Mouse (Mus musculus) mature B cell (primary cell): Measurements from ENCODE around the gene Cep350.

Source experiments
- in situ Hi-C: fragments of 300-500 bp; cut with MboI; formaldehyde crosslinking; loops from 2 replicates; pipeline ENCODE4 v1.14.3; 2019

Gene Cep350

GRCm38 (mm10) chr1:155973068-155973718, at the start of gene Cep350:
Gene Cep350, minus strand, starts transcription at chr1:155973255.
- in situ Hi-C loops = no loop called here

- in situ Hi-C loops = no loop called here
These were observed 47.3 kb upstream of the Cep350 start for GRCm38 (mm10) chr1:156020402-156020801.

GRCm38 (mm10) chr1:156019800-156020199, 46.7 kb upstream of the Cep350 start:
- in situ Hi-C loops = no loop called here

DNA sequence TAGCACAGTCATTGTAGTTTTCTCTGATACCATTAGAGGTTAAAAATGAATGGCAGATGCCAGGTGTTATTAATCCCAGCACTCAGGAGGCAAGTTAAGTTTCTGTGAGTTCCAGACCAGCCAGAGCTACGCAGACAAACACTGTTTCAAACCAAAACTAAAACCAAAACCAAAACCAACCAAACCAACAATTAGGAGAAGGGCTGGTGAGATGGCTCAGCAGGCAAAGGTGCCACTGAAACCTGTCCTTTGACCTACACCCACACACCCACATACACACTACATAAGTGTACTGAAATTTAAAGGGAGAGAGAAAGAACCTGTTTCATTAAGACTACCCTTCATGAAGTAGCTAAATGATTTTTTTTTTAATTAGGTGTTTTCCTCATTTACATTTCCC, 35.9 kb upstream of the Cep350 start:
- in situ Hi-C loops = no loop called here

DNA sequence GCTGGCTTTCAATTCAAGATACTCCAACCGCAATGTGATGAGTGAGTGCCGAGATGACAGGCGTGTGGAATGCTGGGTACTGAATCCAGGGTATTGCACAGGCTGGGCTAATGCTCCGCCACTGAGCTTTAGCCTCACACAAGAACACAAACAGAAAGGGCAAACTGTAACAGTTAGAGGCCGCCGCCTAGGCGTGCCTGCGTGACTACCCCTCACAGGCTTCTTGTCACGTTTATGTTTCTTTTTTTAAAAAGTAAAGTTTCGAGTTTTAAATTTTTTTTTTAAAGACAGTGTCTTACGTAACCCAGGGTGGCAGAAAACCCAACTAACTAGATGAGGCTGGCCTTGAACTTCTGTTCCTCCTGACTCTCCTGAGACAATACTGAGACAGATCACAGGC, 32.9 kb upstream of the Cep350 start:
- in situ Hi-C loops = no loop called here

GRCm38 (mm10) chr1:156003201-156003935, 30.3 kb upstream of the Cep350 start:
- in situ Hi-C loops = no loop called here

GRCm38 (mm10) chr1:156002366-156002765, 29.3 kb upstream of the Cep350 start:
- in situ Hi-C loops = no loop called here

GRCm38 (mm10) chr1:155995612-155996011, 22.6 kb upstream of the Cep350 start:
- in situ Hi-C loops = no loop called here

DNA sequence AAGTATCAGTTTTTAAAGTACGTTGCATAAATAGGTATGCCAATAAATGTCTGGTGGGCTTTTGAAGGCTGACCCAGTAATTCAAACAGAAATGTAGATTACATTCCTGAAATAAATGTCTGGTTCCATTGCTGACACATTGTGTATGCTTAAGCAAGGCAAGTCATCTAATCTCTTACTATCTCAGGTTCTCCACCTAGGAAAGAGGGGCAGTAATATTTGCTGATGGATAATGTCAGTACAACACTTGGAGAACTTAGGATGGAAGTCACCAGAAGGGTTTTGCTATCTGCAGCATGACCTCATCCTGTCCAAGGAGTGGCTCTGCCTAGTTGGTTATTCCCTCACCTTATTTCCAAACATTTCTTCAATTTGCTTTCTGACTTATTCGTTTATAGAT, 21.5 kb upstream of the Cep350 start:
- in situ Hi-C loops = no loop called here

DNA sequence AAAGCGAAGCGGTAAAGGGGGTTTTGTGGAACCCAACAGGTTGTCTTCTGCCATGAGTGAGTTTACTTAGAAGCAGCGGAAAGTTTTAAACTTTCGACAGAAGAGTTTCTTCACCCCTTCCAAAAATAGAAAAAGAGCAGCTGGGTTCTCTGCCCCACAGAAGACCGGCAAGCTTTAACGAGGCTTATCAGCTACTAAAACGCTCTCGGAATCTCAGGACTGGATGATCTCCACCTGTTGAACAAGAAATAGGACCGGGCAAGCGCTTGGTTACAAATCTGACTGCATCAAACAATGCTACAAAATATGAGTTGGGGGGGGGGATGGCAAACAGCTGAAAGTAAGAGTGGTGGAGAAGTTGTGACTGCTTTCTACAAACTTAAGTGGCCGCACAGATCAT, 17.3 kb upstream of the Cep350 start:
- in situ Hi-C loops = no loop called here

DNA sequence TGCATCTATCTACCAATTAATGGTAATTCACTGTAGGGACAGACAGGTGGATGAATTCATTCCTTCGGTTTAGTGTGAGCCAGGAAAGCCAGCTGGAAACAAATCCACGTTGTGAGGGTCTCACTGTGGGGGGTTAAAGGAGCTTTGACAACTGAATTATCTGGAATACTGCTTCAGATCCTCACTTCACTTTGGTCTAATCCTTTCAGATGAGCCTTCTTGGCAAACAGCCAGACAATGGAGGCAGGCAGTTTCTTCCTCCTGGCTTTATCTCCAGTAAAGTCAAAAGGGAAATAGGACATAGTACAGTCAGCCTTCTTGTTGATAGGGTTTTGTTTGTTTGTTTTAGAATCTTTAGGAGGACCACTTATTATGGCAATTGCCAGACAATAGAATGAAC, 16.3 kb upstream of the Cep350 start:
- in situ Hi-C loops = no loop called here

DNA sequence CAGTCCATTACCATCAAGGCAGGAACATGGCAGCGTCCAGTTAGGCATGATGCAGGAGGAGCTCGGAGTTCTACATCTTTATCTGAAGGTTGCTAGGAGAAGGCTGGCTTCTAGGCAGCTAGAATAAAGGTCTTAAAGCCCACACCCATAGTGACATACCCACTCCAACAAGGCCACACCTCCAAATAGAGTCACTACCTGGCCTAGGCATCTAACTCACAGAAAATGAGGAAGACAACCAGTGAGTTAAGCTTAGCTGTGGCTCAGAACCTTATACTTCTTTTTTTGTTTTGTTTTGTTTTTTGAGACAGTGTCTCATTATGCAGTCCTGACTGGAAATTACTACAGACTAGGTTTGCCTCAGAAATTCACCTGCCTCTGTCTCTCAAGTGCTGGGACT, 14.6 kb upstream of the Cep350 start:
- in situ Hi-C loops = no loop called here

DNA sequence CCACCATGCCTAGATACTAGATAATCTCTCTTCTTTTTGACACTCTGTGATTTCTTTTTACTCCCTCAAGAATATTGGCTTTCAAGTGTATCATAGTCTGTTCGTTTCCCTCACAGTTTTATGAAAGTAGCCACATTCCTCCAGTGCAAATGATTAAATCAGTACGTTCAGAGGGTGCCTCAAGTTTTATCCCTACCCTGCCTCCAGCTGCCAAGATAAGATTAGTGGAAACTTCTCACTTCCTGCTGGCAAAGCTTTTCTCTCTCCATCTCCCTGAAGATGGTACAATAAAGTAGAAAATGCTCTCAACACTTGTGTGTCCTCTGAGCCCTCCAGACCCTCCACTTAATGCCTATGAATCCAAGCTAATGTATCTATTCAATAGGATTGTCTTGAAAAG, 1.9 kb upstream of the Cep350 start:
- in situ Hi-C loops = no loop called here

DNA sequence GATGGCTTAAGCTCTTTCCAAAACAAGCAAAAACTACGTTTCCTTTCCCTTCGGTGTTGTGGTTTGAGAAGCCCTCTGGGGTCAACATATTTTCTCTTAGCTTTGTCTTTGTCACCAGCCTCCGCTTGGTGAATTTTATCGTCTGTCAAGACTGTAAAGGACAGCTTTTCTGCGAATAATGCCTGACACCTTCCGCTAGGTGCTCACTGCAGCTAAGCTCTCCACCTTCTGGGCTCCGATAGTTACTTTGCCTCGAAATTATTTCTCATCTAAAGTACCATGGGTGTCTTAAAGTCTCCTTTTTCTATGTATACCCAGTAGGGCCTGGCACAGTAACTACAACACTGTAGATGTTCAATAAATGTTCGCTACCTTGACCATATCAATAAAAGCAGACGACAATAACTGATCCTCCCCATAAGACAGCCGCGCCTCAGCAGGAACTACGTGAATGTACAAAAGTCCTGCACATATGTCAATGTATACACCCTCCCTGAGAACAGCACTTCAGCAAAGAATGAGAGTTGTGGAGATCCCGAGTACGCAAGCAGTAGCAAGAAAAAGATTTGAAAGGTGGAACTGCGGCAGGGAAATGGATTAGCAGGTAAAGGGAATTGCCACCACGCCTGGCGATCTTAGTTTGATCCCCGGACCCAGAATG, 794 bp upstream of the Cep350 start:
- in situ Hi-C loops = no loop called here

- in situ Hi-C loops = no loop called here
These were observed 648 bp downstream of the Cep350 start for GRCm38 (mm10) chr1:155972146-155973067.

- in situ Hi-C loops = no loop called here
These were observed 23.9 kb downstream of the Cep350 start for GRCm38 (mm10) chr1:155949170-155949569.

DNA sequence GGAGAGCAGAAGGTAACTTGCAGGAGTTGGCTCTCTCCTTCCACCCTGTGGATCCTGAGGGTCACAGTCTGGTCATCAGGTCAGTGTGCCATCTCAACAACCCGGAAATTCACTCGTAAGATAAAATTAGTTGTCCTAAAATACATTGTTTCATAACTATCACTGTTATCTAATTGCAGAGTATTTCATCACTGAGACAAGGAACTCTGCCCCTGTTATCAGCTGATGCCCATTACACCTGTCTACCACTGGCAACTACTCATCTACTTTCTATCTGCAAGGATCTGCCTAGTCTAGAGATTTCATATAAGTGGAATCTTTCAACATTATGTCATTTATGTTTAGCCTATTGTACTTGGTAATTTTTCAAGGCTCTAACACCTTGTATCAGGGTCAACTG, 28.7 kb downstream of the Cep350 start:
- in situ Hi-C loops = no loop called here

DNA sequence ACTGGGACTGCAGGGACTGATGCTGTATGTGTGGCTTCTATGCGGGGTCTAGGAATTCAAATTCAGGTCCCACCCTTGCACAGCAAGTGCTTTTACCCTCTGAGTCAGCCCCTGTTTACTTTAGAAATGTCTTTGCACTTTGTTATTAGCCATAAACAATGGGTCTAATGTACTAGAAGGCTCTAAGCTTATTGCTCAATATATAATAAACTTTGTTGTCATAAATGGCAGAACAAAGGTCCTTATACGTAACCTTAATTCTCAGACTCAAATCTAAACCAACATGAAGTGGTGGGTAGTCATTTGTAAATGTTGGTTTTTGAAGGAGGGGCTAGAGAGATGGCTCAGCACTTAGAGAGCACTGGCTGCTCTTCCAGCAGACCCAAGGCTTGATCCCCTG, 35.6 kb downstream of the Cep350 start:
- in situ Hi-C loops = no loop called here

DNA sequence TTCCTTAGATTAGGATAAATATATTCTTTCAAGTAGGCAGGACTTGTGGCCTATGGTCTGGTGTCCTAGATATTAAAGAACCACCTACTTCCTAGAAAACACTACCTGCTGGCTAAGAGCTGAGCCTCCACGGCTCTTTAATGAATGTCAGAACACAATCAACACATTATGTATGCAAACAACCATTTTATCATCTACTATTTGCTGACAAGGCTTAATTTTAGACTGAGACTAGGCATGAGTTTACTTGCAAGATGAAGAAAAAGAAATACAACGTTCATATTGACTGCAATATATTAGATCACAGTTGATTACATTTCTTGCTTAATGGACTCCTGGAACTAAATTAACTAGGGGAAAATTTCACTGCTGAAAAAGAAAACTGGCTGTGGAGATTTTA, 38.4 kb downstream of the Cep350 start:
- in situ Hi-C loops = no loop called here

DNA sequence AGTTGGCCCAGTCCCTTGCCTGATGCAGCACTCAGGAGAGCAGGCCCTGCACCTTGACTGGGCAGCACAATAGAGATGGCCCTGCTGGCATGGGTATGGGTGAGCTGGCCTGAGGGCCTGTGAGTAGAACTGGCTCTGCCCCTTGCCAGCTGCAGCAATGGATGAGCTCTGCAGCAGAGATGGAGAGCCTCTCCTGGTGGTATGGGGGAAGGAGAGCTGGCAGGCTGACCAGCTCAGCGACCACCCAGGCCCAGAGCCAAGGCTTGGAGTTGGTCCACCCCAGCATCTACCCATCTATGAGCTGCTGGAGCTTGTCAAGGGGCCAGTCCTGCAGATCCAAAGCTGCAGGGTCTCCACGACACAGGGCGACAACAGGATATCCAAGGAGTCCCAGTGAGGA, 69.5 kb downstream of the Cep350 start:
- in situ Hi-C loops = no loop called here

DNA sequence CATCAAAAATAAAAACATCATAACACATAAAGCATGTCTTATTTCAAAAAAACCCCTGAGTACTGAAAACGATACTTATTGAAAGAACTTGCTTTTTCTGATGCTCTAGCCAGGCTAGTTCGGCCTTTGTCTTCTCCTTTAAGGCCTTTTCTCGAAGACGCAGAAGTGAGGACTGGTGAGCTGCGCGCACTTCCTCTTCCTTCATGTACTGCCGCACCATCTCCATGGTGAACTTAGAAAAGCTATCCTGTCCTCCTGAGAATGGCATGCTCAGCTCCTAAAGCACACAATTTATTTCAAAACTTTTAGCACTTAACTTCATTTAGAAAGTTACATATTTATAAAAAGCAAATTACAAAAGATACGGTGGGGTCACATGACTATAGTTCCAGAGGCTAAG, 71.7 kb downstream of the Cep350 start:
- in situ Hi-C loops = no loop called here

DNA sequence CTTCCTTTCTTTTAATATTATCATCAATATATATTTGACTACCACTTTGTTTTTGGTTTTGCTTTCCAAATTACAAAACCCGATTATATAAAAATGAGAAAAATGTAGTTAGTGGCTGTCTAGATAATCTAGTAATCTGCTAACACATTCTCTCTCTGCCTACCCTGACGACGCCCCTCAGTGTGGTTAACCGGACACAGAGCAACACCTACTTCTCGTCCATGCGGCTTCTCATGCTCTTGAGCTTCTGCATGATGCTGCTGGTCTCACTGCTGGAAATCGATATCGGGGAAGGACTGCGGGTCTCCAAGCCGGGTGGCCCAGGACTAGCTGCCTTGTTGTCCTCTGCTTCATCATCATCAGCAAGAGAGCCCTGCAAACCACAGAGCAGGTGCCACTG, 78.7 kb downstream of the Cep350 start:
- in situ Hi-C loops = no loop called here
